Mouse (Mus musculus) ES-E14 (cell line): ENCODE measurements around the gene Adam33. TPM values are rescaled to one million over a fixed set of nuclear protein-coding genes. Genes with fewer than 3 reads are reported as not detected.

ENCODE experiments used
- DNase-seq: peaks from one replicate; pipeline ENCODE4 v3.0.0-alpha.2; 2013; ENCODE audit warnings: low read depth, low spot score
- H3K27ac ChIP-seq: 2 replicates; pipeline ENCODE4 v1.5.1; 2012; ENCODE audit warnings: low read depth, mild to moderate bottlenecking, low read length, moderate library complexity, mixed read lengths; ENCODE audit not compliant: poor library complexity, insufficient read depth, severe bottlenecking
- H3K36me3 ChIP-seq: 2 replicates; pipeline ENCODE4 v1.6.1; 2012; ENCODE audit warnings: mild to moderate bottlenecking, low read length, moderate library complexity, mixed read lengths; ENCODE audit not compliant: control insufficient read depth, poor library complexity, insufficient read depth, severe bottlenecking
- H3K4me1 ChIP-seq, 2 experiments: fragments of 150-350 bp in 1 of 2; sonication (generic) in 1 of 2; 2 replicates each; pipeline ENCODE4 v1.6.1; 2012; ENCODE audit warnings: low read length in 2 of 2, mild to moderate bottlenecking in 1 of 2, mixed read lengths in 1 of 2; ENCODE audit not compliant: control insufficient read depth in 2 of 2, insufficient read depth in 2 of 2, poor library complexity in 1 of 2
- H3K4me3 ChIP-seq, 2 experiments: fragments of 150-350 bp in 1 of 2; sonication (generic) in 1 of 2; 2 replicates each; pipeline ENCODE4 v1.5.1; 2012; ENCODE audit warnings: low read length in 2 of 2, low read depth in 1 of 2, mild to moderate bottlenecking in 1 of 2, mixed read lengths in 1 of 2; ENCODE audit not compliant: insufficient read depth in 1 of 2, poor library complexity in 1 of 2, severe bottlenecking in 1 of 2
- H3K9ac ChIP-seq: 2 replicates; pipeline ENCODE4 v1.6.1; 2012; ENCODE audit warnings: low read depth, mild to moderate bottlenecking, low read length, mixed read lengths; ENCODE audit not compliant: poor library complexity, insufficient read depth, severe bottlenecking
- H3K9me3 ChIP-seq: fragments of 150-350 bp; sonication (generic); 2 replicates; pipeline ENCODE4 v1.6.1; 2012; ENCODE audit warnings: low read depth, mild to moderate bottlenecking, low read length; ENCODE audit not compliant: control insufficient read depth, insufficient read depth
- CHD2 ChIP-seq: IDR thresholded peaks from 2 replicates; pipeline ENCODE4 v1.6.1; 2014; ENCODE audit warnings: mild to moderate bottlenecking, low read depth, low read length, inconsistent platforms
- HCFC1 ChIP-seq: IDR thresholded peaks from 2 replicates; pipeline ENCODE4 v1.6.1; 2012; ENCODE audit warnings: low read length, inconsistent platforms, borderline replicate concordance; ENCODE audit not compliant: insufficient read depth
- MAFK ChIP-seq: IDR thresholded peaks from 2 replicates; pipeline ENCODE4 v1.6.1; 2014; ENCODE audit warnings: mild to moderate bottlenecking, low read depth, low read length, inconsistent platforms; ENCODE audit not compliant: insufficient read depth
- ZC3H11A ChIP-seq: IDR thresholded peaks from 2 replicates; pipeline ENCODE4 v1.6.1; 2012; ENCODE audit warnings: low read depth, mild to moderate bottlenecking, inconsistent platforms, low read length, borderline replicate concordance
- ZNF384 ChIP-seq: IDR thresholded peaks from 2 replicates; pipeline ENCODE4 v1.6.1; 2012; ENCODE audit warnings: low read depth, low read length, inconsistent platforms
- in situ Hi-C, 2 experiments: fragments of 600-800 bp; cut with MboI; formaldehyde crosslinking; loops; one replicate each; pipeline ENCODE4 v1.15.1; 2025; ENCODE audit warnings: low sequenced_read_pairs in 2 of 2, inconsistent platforms in 1 of 2; ENCODE audit not compliant: unreplicated experiment in 2 of 2
- total RNA-seq: library from RNA; depleted of rRNA; stranded (reverse); fragments of 300-350 nt; gene quantifications from 2 replicates; pipeline ENCODE4 v1.2.3, GENCODE M21; 2012

Gene Adam33
- total RNA-seq, 1 experiment = 0.40 TPM

DNA sequence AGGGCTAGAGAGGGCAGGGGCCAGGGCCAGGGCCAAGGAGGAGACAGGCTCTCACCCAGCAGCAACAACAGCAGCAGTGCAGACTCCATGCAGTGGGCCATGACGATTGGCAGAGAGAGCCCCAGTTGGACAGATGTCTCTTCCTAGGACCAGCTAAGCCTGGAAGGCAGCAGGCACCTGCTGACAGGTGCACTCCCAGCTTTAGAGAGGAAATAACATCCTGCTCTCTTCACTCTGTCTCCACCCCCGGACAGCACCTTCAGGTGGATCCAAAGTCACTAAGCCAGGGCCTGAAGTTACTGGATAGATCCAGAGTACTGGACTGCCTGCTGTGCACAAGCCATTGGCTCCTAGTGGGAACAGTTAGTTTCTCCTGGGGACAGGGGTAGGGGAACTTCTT is 20.6 kb downstream of the Adam33 start, which contains the start of gene Gfra4:
TSS of gene Gfra4 (minus strand) at position 101 of the 400 bp plus-strand sequence.
- in situ Hi-C loops = no loop called here
- Histone ChIP-seq H3K36me3 (no peaks in the 10 kb centered on the region), H3K4me1 (peaks cover 0 to 2% of the 10 kb centered on the region in 2 experiments; a peak in 1 of 4 replicates), H3K9me3 (no peaks in the 10 kb centered on the region), H3K9ac (no peak within 1 kb of the TSS), H3K27ac (no peak within 1 kb of the TSS), H3K4me3 (no peak within 1 kb of the TSS)
- no peak for DNase-seq
- TF ChIP-seq ZNF384 (no peak), HCFC1 (no peak), ZC3H11A (no peak), CHD2 (no peak), MAFK (no peak)

DNA sequence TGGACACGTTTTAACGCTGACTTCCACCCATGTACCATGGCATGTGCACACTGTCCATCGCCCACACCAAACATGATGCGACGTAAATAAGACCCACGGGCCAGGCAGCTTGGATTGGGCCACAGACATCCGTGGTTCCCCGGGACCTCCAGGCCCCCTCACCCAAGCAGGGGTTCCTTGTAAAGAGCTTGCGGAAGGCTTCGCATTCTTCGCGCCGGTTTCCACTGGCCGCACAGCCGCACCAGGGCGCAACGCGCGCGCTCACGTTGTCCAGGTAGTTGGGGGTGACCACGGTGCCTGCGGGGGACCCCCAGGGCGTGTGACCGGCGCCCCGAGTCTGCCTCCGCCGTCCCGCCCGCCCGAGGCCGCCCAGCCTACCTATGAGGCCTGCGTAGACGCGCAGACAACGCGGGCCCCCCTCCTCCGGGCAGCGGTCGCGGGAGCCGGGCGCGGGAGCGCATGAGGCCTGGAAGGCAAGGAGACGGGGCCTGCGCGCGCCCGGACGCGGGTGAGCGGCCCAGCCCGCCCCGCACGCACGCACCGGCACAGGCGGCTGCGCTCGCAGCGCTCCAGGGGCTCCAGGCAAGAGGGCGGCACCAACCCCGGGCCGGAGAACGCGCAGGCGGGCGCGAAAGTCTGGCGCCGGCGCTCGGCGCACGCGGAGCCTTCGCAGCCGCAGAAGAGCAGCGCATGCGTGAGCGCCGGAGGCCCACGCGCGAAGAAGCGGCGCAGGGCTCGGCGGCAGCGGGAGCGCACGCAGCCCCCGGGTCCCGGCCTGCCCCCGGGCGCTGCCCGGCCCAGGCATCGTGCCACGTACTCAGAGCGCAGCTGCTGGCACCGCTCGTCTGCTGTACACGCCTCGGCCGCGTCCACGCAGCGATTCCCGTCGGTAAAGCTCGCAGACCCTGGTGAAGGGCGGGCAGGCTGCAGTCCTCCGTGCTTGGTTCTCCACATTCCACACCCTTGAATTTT is 22.5 kb downstream of the Adam33 start:
- Histone ChIP-seq H3K36me3 (no peaks in the 10 kb centered on the region), H3K9me3 (no peaks in the 10 kb centered on the region), H3K4me1 (peaks cover 0 to 2% of the 10 kb centered on the region in 2 experiments; a peak in 1 of 4 replicates), H3K4me3 (peak overlapping the region; percentile 60 to 65), H3K9ac (peak overlapping the region; percentile 64), H3K27ac (no peak overlapping the region)
- in situ Hi-C loops = no loop called here
- TF ChIP-seq ZNF384 (no peak), CHD2 (no peak), MAFK (no peak), ZC3H11A (no peak), HCFC1 (no peak)
- no peak for DNase-seq

DNA sequence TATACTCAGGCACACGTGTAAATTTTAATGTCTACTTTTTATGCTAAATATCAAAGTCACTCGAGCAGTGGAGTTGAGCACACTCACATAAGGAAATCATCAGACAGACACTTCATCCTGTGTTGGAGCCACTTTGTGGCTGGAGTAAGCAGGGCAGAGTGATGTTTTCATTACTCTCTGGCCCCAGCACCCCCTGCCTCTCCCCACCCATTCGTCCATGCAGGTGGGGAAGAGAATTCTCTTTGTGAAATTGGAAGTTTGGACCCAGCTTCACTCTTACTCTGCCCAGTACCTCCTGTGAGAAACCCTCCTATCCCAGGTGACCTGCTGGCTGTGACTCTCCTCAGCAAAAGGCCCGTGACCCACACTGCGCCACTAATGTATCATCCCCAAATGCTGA is 24.9 kb downstream of the Adam33 start:
- Histone ChIP-seq H3K36me3 (no peaks in the 10 kb centered on the region), H3K4me1 (peaks cover 0 to 2% of the 10 kb centered on the region in 2 experiments; a peak in 1 of 4 replicates), H3K9me3 (no peaks in the 10 kb centered on the region), H3K27ac (no peak overlapping the region), H3K9ac (no peak overlapping the region), H3K4me3 (no peak overlapping the region)
- no peak for DNase-seq
- in situ Hi-C loops = no loop called here
- TF ChIP-seq CHD2 = no peak
- TF ChIP-seq HCFC1 = no peak
- TF ChIP-seq ZC3H11A = no peak
- no peak for TF ChIP-seq MAFK
- TF ChIP-seq ZNF384 = no peak

- in situ Hi-C loops = no loop called here
- H3K9ac ChIP-seq = no peak overlapping the region
- no peak overlapping the region for H3K4me3 ChIP-seq
- no peaks in the 10 kb centered on the region for H3K36me3 ChIP-seq
- no peaks in the 10 kb centered on the region for H3K9me3 ChIP-seq
- TF ChIP-seq HCFC1 (no peak), CHD2 (no peak)
- DNase-seq = no peak
- no peak overlapping the region for H3K27ac ChIP-seq
- peaks cover 0 to 2% of the 10 kb centered on the region in 2 experiments; a peak in 1 of 4 replicates for H3K4me1 ChIP-seq
Measured at GRCm38 (mm10) chr2:131038197-131038596, 25.4 kb downstream of the Adam33 start.
